Comparison of ENCODE assay signal across 18 mouse cellular contexts in the genomic region with DNA sequence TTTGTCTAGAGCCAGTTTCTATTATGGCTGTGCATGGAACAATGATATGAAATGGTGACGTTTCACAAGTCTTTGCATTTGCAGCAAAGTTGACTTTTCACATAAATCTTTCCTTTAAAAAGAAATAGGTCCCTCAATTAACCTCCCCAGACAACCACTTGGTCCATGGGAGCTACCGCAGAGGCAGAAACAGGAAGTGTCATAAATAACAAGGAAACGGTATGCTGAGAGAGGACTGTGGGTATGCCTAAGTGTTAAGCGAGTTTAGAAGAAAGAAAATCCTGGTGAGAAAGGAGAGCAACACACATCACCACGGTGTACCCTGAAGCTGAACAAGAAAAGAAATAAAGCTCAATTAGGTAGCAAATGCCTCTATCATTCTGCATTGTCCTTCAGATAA.
"Had no signal": no experiment of that assay in that cellular context is flagged by ENCODE, and none has a peak within 500 bp of the region (broad histone marks: within the 10 kb centered on the region; RNA-seq: fewer than 3 reads in every experiment).

No protein-coding gene starts in this region.

- DNase-seq: kidney, adult 18-20 months; kidney, adult 9 months; kidney, postnatal 10 days; kidney, postnatal 36 days; layer of hippocampus, postnatal 36 days; lung, adult 18-20 months; midbrain, embryonic 14.5 days; right cerebral cortex, adult 18-20 months; right cerebral cortex, postnatal 14 days; right cerebral cortex, postnatal 4 days; thymus, adult 2 months; thymus, postnatal 14 days; thymus, postnatal 4 days had no signal

- H3K36me3 ChIP-seq: liver, embryonic 15.5 days had no signal

- H3K4me2 ChIP-seq: liver, embryonic 15.5 days; midbrain, embryonic 11.5 days had no signal

- H3K9me3 ChIP-seq: liver, embryonic 15.5 days had no signal

- H3K27ac ChIP-seq: left cerebral cortex, adult 2 months; liver, embryonic 15.5 days; macrophage; stomach, postnatal 0 days had no signal

- H3K4me1 ChIP-seq: liver, embryonic 15.5 days had no signal

- H3K27me3 ChIP-seq: liver, embryonic 15.5 days had no signal

- H3K4me3 ChIP-seq: left cerebral cortex, adult 2 months; liver, embryonic 15.5 days had no signal

- H3K9ac ChIP-seq: liver, embryonic 15.5 days had no signal
